Mouse (Mus musculus) neutrophil, adult 5-6 weeks (primary cell): ENCODE measurements around the gene Adamtsl2. TPM values are rescaled to one million over a fixed set of nuclear protein-coding genes. Genes with fewer than 3 reads are reported as not detected.

Experiments
- ATAC-seq: fragments of 151-379, 151-347 bp; 2 replicates; pipeline ENCODE4 v1.8.0; 2017; ENCODE audit warnings: mild to moderate bottlenecking, moderate TSS enrichment; ENCODE audit not compliant: insufficient number of reproducible peaks, poor library complexity, low FRiP score, severe bottlenecking; ENCODE audit errors: extremely low read depth
- total RNA-seq: library from RNA; stranded (forward); fragments of 200-1000 nt; gene quantifications from 2 replicates; pipeline ENCODE4 v1.2.3, GENCODE M21; 2017

Adamtsl2 gene
- not detected in 2 replicates for total RNA-seq

DNA sequence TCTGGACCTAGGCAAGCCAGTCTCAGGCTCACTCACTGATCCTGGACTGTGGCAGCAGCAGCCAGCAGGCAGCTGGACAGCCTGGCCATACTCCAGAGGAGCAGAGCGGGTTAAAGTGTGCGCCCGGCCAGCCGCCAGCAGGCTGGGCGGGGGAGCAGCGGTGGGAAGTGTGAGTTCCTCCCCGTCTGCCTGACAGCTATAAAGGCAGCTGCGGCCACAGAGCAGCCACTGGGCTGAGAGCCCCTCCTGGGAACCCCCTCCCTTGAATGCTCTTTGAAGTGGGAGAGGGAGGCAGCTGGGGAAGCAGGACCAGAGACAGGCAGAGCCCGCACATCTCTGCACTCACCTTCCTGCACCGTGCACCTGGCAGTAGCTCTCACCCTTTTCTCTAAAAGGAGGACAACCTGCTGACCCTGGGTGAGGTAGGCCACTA lies at the start of gene Adamtsl2:
Gene Adamtsl2 (plus strand): TSS at position 228 of the 433 bp plus-strand sequence.
- ATAC-seq: no peak

DNA sequence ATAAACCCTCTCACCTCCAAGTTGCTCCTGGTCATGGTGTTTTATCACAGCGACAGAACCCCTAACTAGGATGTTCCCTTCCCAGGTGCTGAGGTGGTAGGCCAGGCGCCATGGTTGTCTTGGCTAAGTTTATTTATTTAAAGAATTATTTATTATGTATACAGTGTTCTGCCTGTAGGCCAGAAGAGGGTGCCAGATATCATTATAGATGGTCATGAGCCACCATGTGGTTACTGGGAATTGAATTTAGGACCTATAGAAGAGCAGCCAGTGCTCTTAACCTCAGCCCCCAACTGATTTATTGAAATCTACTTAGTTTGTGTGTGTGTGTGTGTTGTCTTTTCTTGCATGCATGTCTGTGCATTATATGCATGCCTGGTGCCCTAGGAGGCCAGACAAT lies 46.8 kb upstream of the Adamtsl2 start:
- no peak for ATAC-seq

DNA sequence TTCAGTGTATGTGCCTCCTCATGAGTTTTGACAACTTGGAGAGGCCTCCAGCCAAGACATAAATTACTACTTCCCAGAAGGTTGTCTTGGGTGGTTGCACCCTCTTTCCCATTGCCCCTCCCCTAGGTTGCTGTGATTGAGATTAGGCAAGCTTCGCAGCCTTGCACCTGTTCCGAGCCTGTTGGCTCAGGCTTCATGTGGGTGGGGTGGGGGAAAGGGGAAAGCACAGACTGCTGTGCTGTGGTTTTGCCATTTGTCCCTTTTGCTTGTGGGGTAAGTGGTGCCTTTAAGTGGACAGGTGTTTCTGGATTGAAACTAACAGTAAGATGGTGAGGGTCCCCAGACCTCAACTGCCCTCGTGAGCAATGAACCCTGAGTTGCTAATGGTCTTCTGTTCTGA lies 43.2 kb upstream of the Adamtsl2 start:
- no peak for ATAC-seq

DNA sequence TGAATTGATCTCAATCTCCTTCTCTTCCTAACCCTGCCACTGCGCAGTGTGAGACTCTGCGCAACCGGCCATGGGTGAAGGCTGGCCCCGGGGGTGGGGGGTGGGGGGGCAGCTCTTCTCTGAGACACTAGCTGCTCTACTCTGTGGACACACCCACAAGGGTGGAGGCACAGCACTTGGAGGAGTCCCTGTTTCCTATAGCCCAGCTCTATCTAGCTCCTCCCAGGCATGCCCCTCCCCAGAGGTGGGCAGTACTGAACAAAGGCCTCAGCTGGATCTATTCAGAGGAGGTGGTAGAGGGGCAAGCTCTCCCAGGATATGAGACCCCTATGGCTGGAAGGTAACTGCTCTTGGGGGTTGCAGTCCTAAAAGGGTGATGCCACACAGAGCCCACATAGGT lies 42.2 kb upstream of the Adamtsl2 start:
- no peak for ATAC-seq

DNA sequence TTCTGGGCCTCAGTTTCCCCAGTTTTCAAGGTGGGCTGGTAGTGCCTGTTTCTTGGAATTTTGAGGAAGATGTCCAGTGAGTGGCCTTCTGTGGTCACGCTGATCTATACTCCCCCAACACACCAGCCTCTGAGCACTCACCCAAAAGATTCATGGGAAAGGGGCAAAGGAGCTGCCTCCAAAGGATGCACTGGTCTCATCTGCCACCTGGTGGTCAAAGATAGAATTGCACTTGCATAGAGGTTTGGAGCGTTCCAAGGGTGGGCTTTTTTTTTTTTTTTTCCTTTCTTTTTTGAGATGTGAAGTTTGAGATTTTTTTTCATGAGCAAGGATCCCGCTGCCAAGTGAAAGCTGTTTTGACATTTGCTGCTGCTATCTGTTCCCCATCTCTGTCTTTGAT lies 40.6 kb upstream of the Adamtsl2 start:
- ATAC-seq: peak; percentile 61; the same call in 1 of the 2 replicates

DNA sequence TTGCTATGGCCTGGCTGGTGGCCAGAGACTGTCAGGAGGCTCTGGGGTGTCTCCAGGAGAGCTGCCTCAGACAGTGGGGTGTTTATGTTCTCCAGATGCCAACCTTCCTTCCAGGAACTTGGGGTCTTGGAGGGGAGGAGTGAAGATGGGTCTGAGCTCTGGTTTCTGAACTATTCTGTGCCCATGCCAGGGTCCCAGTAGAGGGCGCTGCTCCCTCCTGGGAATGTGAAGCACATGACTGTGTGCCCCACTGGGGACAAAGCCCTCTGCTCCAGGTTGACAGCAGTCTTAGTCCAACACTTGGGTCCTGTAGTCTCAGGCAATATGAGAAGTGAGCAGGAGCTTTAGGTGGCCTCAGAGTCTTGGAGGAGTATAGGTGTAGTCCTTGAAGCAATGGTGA lies 39.9 kb upstream of the Adamtsl2 start:
- no peak for ATAC-seq

DNA sequence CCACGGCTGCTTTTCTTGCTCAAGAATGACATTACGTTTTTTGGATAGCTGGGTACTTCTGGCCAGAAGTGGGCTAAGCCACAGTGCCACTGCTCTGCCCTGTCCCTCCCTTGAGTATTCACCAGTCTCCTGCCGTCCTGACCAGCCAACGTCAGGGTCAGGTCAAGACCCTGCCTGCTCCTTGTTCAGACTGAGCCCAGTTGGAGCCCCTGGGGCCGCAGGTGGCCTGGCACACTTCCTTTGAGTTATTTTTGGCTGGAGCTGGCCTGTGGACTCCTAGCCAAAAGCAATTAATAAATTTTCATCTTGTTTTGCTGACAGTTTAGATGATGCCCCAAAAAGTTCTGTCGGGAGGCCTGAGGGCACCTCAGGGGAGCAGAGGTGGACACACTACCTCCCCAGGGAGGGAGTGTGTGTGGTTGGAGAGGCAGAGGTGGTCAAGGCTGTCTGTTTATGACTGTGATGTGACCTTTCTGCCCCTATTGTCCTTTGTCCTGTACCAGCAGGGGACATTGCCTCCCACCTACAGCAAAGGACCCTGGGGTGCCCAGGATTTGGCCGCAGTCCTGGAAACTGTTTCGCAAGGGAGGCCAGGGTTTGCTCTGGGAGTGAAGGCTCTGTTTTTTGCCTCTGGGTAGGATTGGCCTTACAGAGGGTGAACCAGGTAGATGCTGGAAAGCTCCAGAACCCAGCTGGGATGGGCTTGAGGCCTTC lies 36.9 kb upstream of the Adamtsl2 start:
- no peak for ATAC-seq

DNA sequence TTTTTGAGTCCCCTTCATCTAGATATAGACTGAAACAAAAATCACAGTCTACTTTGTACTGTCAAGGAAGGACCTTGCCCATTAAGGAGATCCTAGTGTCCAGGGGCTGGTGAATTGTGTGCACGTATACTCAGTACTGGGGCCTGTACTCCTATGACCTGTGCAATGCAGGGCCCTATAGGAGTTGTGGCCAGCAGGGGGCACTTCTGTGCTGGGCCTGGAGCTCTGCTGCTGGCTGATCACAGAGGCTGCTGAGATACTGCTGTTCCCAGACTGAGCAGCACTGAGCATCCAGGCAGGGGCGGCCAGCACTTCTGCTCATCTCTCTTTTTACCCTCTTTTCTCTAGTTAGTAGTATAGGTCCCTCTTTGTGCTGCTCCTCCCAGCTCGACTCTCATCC lies 35.7 kb upstream of the Adamtsl2 start:
- ATAC-seq: 0 out of 2 replicates have a peak, but pooled peaks have one; percentile 21

DNA sequence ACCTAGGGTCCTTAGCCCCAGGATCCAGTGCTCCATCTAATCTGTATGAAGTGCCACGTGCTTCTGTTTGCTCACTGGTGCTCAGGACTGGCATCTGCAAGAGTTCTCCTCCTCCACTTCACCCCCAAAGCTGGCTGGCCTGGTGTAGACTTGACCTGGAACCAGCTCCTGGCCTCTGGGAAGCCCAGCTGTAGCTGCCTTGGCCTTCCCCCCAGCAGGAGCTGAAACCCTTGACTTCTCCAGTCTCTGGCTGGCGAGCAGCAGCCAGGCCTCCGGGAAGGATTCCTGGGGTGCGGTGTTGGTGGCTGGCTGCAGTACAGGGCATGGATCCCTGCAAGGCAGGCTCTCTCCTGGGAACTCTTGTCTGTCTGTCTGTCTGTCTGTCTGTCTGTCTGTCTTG lies 35.0 kb upstream of the Adamtsl2 start:
- ATAC-seq: no peak

DNA sequence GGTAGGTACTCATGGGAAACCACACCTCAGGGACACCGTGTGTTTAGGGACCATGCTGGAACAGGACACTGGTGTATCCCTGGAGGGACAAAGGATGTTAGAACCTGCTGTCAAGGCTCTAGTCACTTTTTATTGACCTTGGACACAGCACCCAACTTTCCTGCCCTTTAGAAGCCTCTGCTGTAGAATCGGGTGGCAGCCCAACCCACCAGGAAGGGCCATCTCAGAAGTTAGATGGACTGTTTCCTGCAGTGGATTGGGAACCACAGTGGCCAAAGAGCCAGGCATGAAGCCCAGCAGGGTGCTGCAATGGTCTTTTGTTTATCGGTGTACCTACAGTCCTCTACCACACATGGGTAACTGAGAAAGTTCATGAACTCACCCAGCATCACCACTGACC lies 34.5 kb upstream of the Adamtsl2 start:
- no peak for ATAC-seq

DNA sequence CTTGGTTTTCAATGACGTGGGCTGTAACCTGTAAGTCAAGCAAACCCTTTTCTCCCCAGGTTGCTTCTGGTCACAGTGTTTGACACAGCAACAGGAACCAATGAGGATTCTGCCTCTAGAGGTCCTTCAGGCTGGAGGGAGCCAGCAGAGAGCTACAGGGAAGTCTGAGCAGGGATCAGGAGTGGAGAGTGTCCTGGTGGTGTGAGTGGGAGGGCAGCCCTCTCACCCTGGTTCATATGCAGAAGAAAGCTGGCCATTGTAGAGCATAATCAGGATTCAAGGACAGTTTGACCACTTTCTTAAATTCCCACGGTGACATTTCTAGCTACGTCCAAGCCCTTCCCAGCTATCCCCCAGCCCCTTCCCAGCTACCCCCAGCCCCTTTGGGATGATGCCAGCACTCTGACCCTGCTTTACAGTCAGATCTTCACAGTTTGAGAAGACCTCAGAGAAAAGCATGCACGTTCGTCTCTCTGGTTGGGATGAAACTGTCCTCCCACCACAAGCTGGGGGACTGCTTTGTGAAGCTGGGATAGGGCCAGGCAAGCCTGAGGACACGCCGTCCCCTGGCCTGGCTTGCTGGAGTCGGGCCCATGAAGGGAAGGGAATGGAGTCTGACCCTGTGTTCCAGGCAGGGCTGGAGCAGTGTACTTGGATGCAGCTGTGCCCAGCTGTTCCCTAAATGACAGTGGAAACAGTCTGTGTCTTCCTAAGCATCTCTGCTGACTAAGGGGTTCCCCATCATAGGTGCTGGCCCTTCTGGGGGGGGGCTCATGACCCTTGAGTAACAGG lies 33.0 kb upstream of the Adamtsl2 start:
- no peak for ATAC-seq

DNA sequence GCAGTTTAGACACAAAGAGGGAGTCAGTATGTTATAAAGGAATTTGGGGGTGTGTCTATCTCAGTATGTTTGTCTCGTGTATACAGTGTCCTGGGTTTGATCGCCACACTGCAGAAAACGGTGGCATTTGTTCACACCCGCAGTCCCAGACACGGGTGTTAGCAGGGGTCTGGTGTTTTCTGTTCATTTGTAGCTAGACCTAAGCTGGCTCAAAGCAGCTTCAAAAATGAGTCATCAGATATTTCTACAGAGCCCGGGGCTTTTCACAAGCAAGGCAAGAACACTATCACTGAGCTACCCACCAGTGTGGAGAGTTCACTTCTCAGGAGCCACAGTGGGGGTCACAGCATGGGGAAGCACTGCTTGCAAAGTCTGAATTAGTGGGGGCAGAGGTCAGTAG lies 29.8 kb upstream of the Adamtsl2 start:
- ATAC-seq: no peak

DNA sequence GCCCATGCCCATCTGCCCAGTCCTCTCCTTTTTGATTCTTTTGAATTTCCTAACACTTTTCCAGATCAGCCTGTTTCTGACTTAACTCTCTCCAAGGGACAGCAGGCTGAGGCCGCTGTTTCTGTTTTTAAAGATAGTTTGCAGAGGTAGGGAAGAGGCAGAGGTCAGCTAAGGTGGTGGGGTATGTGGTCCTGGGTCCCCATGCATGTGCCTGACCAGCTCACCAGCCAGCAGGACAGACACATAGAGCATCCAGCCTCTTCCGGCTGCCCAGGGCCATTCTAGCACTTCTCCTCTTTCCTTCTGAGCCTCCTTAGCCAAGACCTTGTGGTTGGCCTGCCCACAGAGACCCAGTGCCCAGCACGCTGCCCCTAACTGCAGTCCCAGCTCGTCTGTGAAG lies 20.9 kb upstream of the Adamtsl2 start:
- no peak for ATAC-seq

DNA sequence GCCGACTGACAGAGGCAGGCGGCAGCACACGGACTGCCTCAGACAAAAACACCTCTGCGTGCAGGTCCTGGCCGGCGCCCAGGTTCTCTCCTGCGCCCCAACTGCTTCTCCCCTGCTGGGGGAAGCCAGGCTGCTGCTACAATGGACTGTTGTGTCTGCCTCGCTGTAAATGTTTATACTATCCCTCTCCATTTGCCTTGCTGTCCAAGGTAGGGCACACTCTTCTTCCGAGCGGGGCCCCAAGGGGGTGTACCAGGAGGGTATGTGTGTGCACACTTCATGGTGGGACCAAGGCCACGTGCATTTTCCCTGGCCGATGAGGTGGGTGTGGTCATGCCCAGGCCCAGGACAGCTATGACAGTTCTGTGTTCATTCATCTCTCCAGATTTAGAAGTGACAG lies 20.4 kb upstream of the Adamtsl2 start:
- ATAC-seq: no peak

DNA sequence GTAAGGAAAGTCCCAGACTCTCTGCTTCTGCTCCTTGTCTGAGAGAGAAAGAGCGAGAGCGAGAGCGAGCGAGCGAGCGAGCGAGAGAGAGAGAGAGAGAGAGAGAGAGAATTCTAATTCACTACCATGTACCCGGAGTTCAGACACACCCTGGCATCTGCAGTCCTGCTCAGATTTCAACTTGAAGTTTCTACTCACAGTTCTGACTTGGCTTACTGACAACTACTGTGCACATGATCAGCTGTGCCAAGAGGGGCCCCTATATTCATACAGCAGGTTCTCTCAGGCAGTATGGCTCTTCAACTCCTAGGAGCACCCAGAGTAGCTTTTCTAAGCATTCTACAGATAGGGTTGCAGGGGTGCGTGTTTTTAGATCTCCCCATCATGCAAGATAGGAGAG lies 20.0 kb upstream of the Adamtsl2 start:
- no peak for ATAC-seq

DNA sequence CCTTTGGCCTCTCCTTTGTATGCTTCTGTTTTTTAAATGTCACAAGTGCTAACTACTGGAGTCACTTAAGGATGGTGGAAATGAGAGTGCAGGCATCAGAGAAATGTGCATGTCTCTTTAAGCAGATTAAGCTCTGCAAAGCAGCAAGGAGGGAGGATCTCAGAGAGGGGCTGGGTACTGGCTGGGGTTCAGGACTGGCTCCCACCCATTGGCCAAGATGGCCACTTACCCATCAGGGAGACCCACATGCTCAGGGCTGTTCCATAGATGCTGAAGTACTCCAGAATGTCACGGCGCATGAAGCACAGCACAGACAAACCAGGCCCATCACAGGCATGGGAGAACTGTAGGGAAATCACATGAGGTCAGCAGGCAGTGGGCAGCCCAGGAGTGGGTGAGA lies 12.1 kb upstream of the Adamtsl2 start:
- no peak for ATAC-seq

DNA sequence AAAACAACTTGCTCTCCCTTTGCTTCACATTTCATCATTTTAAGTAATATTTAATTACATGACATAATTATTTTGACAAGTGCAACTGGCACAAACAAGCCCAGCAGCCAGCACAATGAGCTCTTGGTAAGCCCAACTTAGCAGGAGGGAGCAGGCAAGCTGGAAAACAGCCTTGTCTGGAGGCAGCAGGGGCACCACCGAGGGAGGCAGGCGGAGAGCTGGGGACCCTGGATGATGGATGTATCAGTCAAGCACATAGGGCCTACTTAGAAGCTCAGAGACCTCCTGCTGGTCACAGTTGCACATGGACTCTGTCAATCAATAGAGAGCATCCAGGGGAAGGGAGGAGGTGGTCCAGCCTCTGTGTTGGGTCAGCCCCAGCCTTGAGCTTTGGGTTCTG lies 11.2 kb upstream of the Adamtsl2 start:
- no peak for ATAC-seq

DNA sequence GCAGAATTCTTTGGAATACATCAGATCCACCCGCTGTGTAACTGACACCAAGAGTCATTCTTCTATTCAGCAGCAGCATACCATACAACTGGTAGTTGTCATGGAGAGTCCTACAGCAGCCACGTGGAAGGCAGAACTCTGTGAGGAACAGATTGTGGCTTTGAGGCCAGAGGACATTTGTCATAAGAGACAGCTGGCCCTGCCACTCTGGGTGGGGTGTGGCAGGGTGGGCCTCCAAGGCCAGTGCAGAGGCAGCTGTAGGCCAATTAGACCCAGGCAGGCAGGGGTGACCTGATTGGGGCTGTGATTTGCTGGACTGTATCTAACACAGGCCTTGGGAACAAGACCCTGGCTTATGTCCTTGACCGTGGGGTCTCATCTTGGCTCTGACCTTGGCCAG lies 9.5 kb upstream of the Adamtsl2 start:
- no peak for ATAC-seq

DNA sequence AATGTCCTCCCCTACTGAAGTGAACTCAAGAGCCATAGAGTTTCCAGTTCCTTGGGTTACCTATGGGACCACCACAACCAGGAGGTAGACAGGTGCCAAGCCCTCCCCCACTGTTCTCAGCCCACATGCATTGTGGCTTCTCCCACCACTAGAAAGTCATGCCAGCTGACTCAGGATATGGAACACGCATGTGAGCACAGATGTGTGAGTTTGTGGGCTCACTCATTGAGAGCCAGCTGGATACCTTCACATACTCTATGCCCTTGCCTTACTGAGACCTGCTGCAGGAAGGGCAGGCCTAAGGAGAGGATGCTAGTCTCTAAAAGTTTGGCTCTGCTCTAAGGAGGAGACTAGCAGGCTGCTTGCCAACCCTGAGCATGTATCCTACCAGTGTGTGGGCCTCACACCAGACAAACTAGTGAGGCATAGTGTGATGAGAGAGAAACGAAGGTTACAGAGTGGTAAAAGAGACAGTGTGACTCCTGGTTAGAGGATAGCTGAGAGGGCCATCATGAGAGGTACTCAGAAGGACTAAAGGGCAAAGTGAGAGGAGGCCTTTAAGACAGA lies 8.8 kb upstream of the Adamtsl2 start:
- ATAC-seq: no peak

DNA sequence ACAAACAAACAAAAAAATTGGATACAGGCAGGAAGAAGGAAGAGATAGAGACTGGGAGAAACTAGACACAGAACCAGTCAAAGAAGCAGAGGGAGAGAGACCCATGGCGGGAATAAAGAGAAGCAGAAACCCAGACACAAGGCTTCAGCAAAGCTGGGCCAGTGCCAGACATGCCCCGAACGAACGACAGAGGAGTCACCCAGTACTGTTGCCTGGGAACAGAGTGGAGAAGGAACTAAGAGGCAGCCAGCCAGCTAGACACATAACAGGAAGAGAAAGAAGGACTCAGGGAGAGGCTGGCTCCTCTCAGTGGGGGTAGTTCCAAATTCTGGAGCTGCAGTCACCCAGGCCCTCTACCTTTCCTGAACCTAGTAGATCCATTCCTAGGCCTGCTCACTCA lies 8.0 kb upstream of the Adamtsl2 start:
- ATAC-seq: no peak
